Mouse (Mus musculus) small intestine, adult 2 months (tissue): ENCODE measurements around the gene Bbs9. TPM values are rescaled to one million over a fixed set of nuclear protein-coding genes. Genes with fewer than 3 reads are reported as not detected.

Source experiments
- H3K27ac ChIP-seq: fragments of 200-500 bp; 2 replicates; pipeline ENCODE4 v1.5.1; 2012; ENCODE audit warnings: low read depth, low read length, control low read depth, inconsistent platforms; ENCODE audit not compliant: insufficient read depth
- H3K27me3 ChIP-seq: fragments of 200-500 bp; 2 replicates; pipeline ENCODE4 v1.6.1; 2012; ENCODE audit warnings: mild to moderate bottlenecking, moderate library complexity, low read length, inconsistent platforms; ENCODE audit not compliant: control insufficient read depth, insufficient read depth
- H3K36me3 ChIP-seq: fragments of 200-500 bp; 2 replicates; pipeline ENCODE4 v1.6.1; 2012; ENCODE audit warnings: mild to moderate bottlenecking, low read length, control low read depth, inconsistent platforms; ENCODE audit not compliant: control insufficient read depth, insufficient read depth
- H3K4me1 ChIP-seq: fragments of 200-500 bp; 2 replicates; pipeline ENCODE4 v1.6.1; 2012; ENCODE audit warnings: low read length, inconsistent platforms, mixed read lengths; ENCODE audit not compliant: control insufficient read depth, insufficient read depth, insufficient read length
- H3K4me3 ChIP-seq: fragments of 200-500 bp; 2 replicates; pipeline ENCODE4 v1.5.1; 2012; ENCODE audit warnings: low read depth, mild to moderate bottlenecking, control low read depth, inconsistent platforms, low read length, moderate library complexity
- CTCF ChIP-seq: fragments of 200-500 bp; IDR thresholded peaks from 2 replicates; pipeline ENCODE4 v1.5.1; 2012; ENCODE audit warnings: low read depth, mild to moderate bottlenecking, control low read depth, inconsistent platforms, low read length, moderate library complexity, mixed read lengths; ENCODE audit not compliant: insufficient replicate concordance, insufficient read length; ENCODE audit errors: extremely low read depth
- POLR2A ChIP-seq: fragments of 200-500 bp; IDR thresholded peaks from 2 replicates; pipeline ENCODE4 v1.6.1; 2012; ENCODE audit warnings: low read depth, mild to moderate bottlenecking, control low read depth, inconsistent platforms, low read length, moderate library complexity
- WGBS: fragments of 180-500 bp; shearing (Covaris S2); methylation state at CpG from one replicate; pipeline ENCODE4 v1.1.7; 2018; 5-methylcytosine and 5-hydroxymethylcytosine counted together
- polyA plus RNA-seq: library from polyadenylated mRNA; depleted of rRNA; stranded (reverse); fragments of >200 nt; gene quantifications from 2 replicates; pipeline ENCODE4 v1.2.3, GENCODE M21; 2012

The Bbs9 gene
- polyA plus RNA-seq, 1 experiment: 5.4 TPM

GRCm38 (mm10) chr9:22486211-22486610 lies 10.7 kb downstream of the Bbs9 start:
- no peaks in the 10 kb centered on the region for H3K36me3 ChIP-seq
- TF ChIP-seq CTCF: no peak
- 85% methylated on average over 7 of the region's 7 CpGs for WGBS
- H3K4me3 ChIP-seq: no peak overlapping the region
- no peak overlapping the region for H3K27ac ChIP-seq
- H3K27me3 ChIP-seq: no peaks in the 10 kb centered on the region
- H3K4me1 ChIP-seq: no peaks in the 10 kb centered on the region

- TF ChIP-seq POLR2A (no peak), CTCF (no peak)
- no peak overlapping the region for H3K27ac ChIP-seq
- H3K4me1 ChIP-seq: no peaks in the 10 kb centered on the region
- H3K27me3 ChIP-seq: no peaks in the 10 kb centered on the region
- no peak overlapping the region for H3K4me3 ChIP-seq
- WGBS: 38% methylated on average over 9 of the region's 9 CpGs
- H3K36me3 ChIP-seq: no peaks in the 10 kb centered on the region
Measured at GRCm38 (mm10) chr9:22488963-22489362, 13.4 kb downstream of the Bbs9 start.

GRCm38 (mm10) chr9:22494203-22494807 lies 18.8 kb downstream of the Bbs9 start:
- Histone ChIP-seq H3K4me1 (no peaks in the 10 kb centered on the region), H3K4me3 (no peak overlapping the region), H3K27me3 (no peaks in the 10 kb centered on the region), H3K36me3 (no peaks in the 10 kb centered on the region), H3K27ac (no peak overlapping the region)
- TF ChIP-seq CTCF (no peak), POLR2A (no peak)
- WGBS: 83% methylated on average over 9 of the region's 9 CpGs

- H3K27me3 ChIP-seq: no peaks in the 10 kb centered on the region
- H3K4me3 ChIP-seq: no peak overlapping the region
- no peaks in the 10 kb centered on the region for H3K4me1 ChIP-seq
- WGBS: 81% methylated on average over 2 of the region's 2 CpGs
- TF ChIP-seq POLR2A (no peak), CTCF (no peak)
- H3K36me3 ChIP-seq: no peaks in the 10 kb centered on the region
- H3K27ac ChIP-seq: no peak overlapping the region
Measured at GRCm38 (mm10) chr9:22495133-22495532, 19.6 kb downstream of the Bbs9 start.

GRCm38 (mm10) chr9:22497021-22497767 lies 21.7 kb downstream of the Bbs9 start:
- H3K4me1 ChIP-seq: no peaks in the 10 kb centered on the region
- TF ChIP-seq CTCF (no peak), POLR2A (no peak)
- H3K36me3 ChIP-seq: no peaks in the 10 kb centered on the region
- H3K27ac ChIP-seq: no peak overlapping the region
- WGBS: 70% methylated on average over 6 of the region's 6 CpGs
- no peaks in the 10 kb centered on the region for H3K27me3 ChIP-seq
- H3K4me3 ChIP-seq: no peak overlapping the region

- Histone ChIP-seq H3K27ac (no peak overlapping the region), H3K36me3 (no peaks in the 10 kb centered on the region), H3K4me1 (no peaks in the 10 kb centered on the region), H3K27me3 (no peaks in the 10 kb centered on the region), H3K4me3 (no peak overlapping the region)
- 83% methylated on average over 2 of the region's 2 CpGs for WGBS
- no peak for TF ChIP-seq POLR2A
- no peak for TF ChIP-seq CTCF
Measured at GRCm38 (mm10) chr9:22502972-22503371, 27.5 kb downstream of the Bbs9 start.

GRCm38 (mm10) chr9:22503581-22503980 lies 28.1 kb downstream of the Bbs9 start:
- WGBS: 95% methylated on average over 5 of the region's 5 CpGs
- no peak overlapping the region for H3K4me3 ChIP-seq
- no peak overlapping the region for H3K27ac ChIP-seq
- no peaks in the 10 kb centered on the region for H3K27me3 ChIP-seq
- no peaks in the 10 kb centered on the region for H3K36me3 ChIP-seq
- H3K4me1 ChIP-seq: no peaks in the 10 kb centered on the region
- TF ChIP-seq POLR2A (no peak), CTCF (no peak)
